Mouse (Mus musculus): ENCODE measurements around the gene Plin2.
A peak's percentile ranks its signal among the peaks of the same experiment; 100 is the strongest.
"Not testable (repeated sequence)": the region's sequence is repeated elsewhere in the genome, so short reads cannot be mapped to it uniquely, and the experiment has no call there.

Gene Plin2

GRCm38 (mm10) chr4:86622532-86622931 is 47.3 kb downstream of the Plin2 start:
- DNase-seq, result not testable (repeated sequence)

DNA sequence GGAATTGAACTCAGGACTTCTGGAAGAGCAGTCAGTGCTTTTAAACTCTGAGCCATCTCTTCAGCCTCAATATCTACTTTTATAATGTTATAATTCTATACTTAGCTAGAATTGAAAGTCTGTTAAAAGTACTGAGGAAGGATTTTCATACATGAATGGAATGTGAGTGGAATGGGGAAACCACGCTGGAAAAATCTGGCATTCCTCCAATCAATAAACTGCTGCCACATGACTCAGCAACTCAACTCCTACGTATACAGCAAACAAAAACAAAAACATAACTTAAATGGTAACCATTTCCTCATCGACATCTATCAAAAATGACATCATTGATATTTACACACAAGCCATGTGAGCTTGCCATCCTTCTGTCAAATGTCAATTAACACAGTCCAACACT is 47.7 kb downstream of the Plin2 start:
- DNase-seq, result no peak

DNA sequence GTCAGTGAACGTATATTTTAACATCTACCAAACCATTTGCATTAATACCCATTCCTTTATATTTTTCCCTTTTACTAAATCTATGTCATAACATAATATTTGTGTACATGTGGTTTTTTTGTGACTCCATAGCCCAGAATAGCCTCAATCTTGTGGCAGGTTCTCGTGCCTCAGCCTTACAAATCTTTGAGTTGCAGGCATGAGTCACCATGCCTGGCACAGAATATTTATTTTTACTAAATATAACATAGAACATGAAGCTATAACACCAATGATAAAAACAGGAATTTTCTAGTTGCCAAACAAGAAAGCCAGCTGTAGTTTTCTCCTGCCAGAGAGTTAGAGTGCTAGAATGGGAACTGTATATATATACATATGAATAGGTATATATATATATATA is 49.4 kb downstream of the Plin2 start:
- no peak for DNase-seq

DNA sequence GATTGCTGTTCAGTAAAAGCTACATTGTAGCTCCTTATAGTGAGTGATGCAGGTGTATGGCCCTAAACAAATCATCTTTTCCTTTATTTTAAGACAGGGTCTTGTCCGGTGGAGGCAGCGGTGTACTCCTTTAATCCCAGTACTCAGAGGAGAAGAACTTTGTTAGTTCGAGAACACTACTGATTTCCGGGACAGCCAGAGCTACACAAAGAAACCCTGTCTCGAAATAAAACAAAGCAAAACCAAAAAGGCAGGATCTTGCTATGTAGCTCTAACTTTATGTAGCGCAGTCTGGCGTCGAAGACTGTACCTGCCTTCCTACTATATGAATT is 57.6 kb downstream of the Plin2 start:
- no peak for DNase-seq

DNA sequence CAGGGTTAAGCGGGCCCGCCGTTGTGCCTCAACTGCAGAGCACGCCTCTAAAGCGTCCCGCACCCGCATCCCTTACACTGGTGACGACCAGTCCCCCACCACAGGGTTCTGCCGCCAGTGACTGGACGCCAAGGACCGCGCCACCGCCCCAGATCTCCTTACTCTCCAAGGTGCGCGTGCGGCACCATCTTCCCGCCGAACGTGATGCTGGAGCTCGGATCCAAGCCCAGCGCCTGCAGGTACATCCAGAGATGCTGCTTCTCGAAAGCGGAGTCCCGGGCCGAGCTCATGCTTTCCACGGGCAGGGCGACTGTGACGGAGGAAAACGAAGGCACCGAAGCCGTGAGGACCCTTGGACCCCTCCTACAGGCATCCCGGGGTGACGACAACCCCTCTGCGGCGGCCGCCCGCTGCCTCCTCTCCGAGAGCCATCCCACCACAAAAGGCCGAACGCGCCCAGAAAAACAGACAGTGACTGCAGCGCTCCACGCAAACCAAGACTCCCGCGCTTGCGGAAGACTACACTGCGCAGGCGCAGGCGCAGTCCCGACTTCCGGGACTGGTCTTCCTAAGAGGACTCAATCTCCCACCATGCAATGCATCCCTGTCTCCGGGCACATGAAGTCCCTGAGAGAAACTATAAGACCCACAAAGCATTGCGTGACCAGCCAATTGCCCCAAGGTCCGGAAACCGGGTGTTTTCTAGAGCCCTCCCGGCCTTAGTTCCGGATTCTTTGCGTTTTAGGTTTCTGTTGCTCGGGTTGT is 58.2 kb downstream of the Plin2 start, which contains the start of gene Haus6:
Gene Haus6, minus strand, starts transcription at position 532 of the 765 bp plus-strand sequence.
- peak; percentile 84 for DNase-seq
